Mouse (Mus musculus) stomach, embryonic 14.5 days (tissue): ENCODE results near the gene Pign. TPM values are rescaled to one million over a fixed set of nuclear protein-coding genes. Genes with fewer than 3 reads are reported as not detected.

Experiments
- ATAC-seq: fragments of 200-750 bp; cut with Nextera tagmentation; 2 replicates; pipeline ENCODE4 v1.8.0; 2017; ENCODE audit warnings: low read depth, moderate TSS enrichment; ENCODE audit not compliant: insufficient number of reproducible peaks, insufficient read depth, low FRiP score
- H3K27ac ChIP-seq: fragments of 300-500 bp; sonication (generic); 2 replicates; pipeline ENCODE4 v1.5.1; 2014; ENCODE audit warnings: mild to moderate bottlenecking, low read length, moderate library complexity, mixed read lengths
- H3K27me3 ChIP-seq: fragments of 300-500 bp; sonication (generic); 2 replicates; pipeline ENCODE4 v1.6.1; 2014; ENCODE audit warnings: low read length, control low read depth, mixed read lengths; ENCODE audit not compliant: control insufficient read depth, insufficient read depth
- H3K36me3 ChIP-seq: fragments of 300-500 bp; sonication (generic); 2 replicates; pipeline ENCODE4 v1.6.1; 2014; ENCODE audit warnings: mild to moderate bottlenecking, control low read depth, low read length, moderate library complexity, mixed read lengths; ENCODE audit not compliant: control insufficient read depth, insufficient read depth
- H3K4me1 ChIP-seq: fragments of 300-500 bp; sonication (generic); 2 replicates; pipeline ENCODE4 v1.6.1; 2014; ENCODE audit warnings: low read length, control low read depth, mixed read lengths; ENCODE audit not compliant: control insufficient read depth, insufficient read depth
- H3K4me2 ChIP-seq: fragments of 300-500 bp; sonication (generic); replicated peaks from 2 replicates; pipeline ENCODE4 v1.6.1; 2014; ENCODE audit warnings: low read depth, low read length, control low read depth
- H3K4me3 ChIP-seq: fragments of 300-500 bp; sonication (generic); 2 replicates; pipeline ENCODE4 v1.5.1; 2014; ENCODE audit warnings: low read depth, low read length, control low read depth
- H3K9ac ChIP-seq: fragments of 300-500 bp; sonication (generic); replicated peaks from 2 replicates; pipeline ENCODE4 v1.6.1; 2014; ENCODE audit warnings: low read depth, mild to moderate bottlenecking, control low read depth, low read length, moderate library complexity, mixed read lengths
- H3K9me3 ChIP-seq: fragments of 300-500 bp; sonication (generic); 2 replicates; pipeline ENCODE4 v1.6.1; 2016; ENCODE audit warnings: low read depth, low read length, control low read depth; ENCODE audit not compliant: control insufficient read depth
- WGBS: fragments of 180-500 bp; shearing (Covaris S2); extraction: QIAGEN DNeasy Blood & Tissue Kit; methylation state at CpG from one replicate; pipeline ENCODE4 v1.1.7; 2014; 5-methylcytosine and 5-hydroxymethylcytosine counted together
- polyA plus RNA-seq: library from polyadenylated mRNA; unstranded; fragments of >200 nt; fragmentation: Nextera tagmentation; extraction: Ambion mirVana; gene quantifications from 2 replicates; pipeline ENCODE4 v1.2.1, GENCODE M21; 2014

The Pign gene
- polyA plus RNA-seq, result 24.0 and 29.0 TPM in 2 replicates

GRCm38 (mm10) chr1:105663171-105663961 lies at the start of gene Pign, which contains the start of gene Relch:
Pign (minus strand) TSS chr1:105663677.
Relch (plus strand) TSS chr1:105663861.
- Histone ChIP-seq H3K36me3 (peaks cover 4% of the 10 kb centered on the region; the same call in 1 of the 2 replicates), H3K27me3 (no peaks in the 10 kb centered on the region), H3K4me3 (peak within 1 kb of the TSS; percentile 96), H3K9ac (peak within 1 kb of the TSS; percentile 78), H3K9me3 (no peaks in the 10 kb centered on the region), H3K4me1 (no peaks in the 10 kb centered on the region), H3K27ac (peak within 1 kb of the TSS; percentile 82; the same call in 1 of the 2 replicates), H3K4me2 (peak within 1 kb of the TSS; percentile 95)
- ATAC-seq, result peak; percentile 99
- 1% methylated on average over 41 of the region's 41 CpGs for WGBS

DNA sequence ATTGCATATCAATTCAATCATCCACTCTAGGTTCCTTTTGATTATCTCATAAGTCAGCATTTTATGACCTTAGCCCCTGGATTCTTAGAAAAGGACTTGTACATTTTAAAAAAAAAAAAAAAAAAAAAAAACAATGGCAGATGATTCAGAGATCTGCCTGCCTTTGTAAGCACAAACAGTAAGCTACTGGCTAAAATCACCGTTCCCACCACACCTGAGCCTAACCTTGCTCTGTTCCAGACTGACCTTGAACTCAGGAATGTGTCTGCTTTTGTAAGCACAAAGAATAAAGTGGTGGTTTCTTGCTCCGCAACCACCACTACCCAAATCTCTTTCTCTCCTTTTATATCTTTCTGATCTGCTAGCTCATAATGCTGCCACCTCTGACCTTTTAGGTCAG lies 49.3 kb upstream of the Pign start:
- Histone ChIP-seq H3K9me3 (no peaks in the 10 kb centered on the region), H3K4me3 (no peak overlapping the region), H3K4me2 (no peak overlapping the region), H3K27ac (no peak overlapping the region), H3K4me1 (no peaks in the 10 kb centered on the region), H3K9ac (no peak overlapping the region), H3K27me3 (no peaks in the 10 kb centered on the region), H3K36me3 (peaks cover 8% of the 10 kb centered on the region)
- WGBS, result 92% methylated on average over 2 of the region's 2 CpGs
- no peak for ATAC-seq

- no peaks in the 10 kb centered on the region for H3K27me3 ChIP-seq
- 27% methylated on average over 1 of the region's 1 CpGs for WGBS
- no peak overlapping the region for H3K27ac ChIP-seq
- H3K9me3 ChIP-seq, result no peaks in the 10 kb centered on the region
- H3K4me3 ChIP-seq, result no peak overlapping the region
- peaks cover 6% of the 10 kb centered on the region; the same call in 1 of the 2 replicates for H3K36me3 ChIP-seq
- no peak overlapping the region for H3K4me2 ChIP-seq
- H3K9ac ChIP-seq, result no peak overlapping the region
- no peaks in the 10 kb centered on the region for H3K4me1 ChIP-seq
- no peak for ATAC-seq
These were observed 47.8 kb upstream of the Pign start for GRCm38 (mm10) chr1:105711227-105711626.

GRCm38 (mm10) chr1:105709415-105709814 lies 45.9 kb upstream of the Pign start:
- Histone ChIP-seq H3K36me3 (peaks cover 3% of the 10 kb centered on the region; the same call in 1 of the 2 replicates), H3K4me3 (no peak overlapping the region), H3K27me3 (no peaks in the 10 kb centered on the region), H3K9me3 (no peaks in the 10 kb centered on the region), H3K4me1 (no peaks in the 10 kb centered on the region), H3K4me2 (no peak overlapping the region), H3K9ac (no peak overlapping the region), H3K27ac (no peak overlapping the region)
- WGBS, result 77% methylated on average over 2 of the region's 2 CpGs
- ATAC-seq, result no peak

DNA sequence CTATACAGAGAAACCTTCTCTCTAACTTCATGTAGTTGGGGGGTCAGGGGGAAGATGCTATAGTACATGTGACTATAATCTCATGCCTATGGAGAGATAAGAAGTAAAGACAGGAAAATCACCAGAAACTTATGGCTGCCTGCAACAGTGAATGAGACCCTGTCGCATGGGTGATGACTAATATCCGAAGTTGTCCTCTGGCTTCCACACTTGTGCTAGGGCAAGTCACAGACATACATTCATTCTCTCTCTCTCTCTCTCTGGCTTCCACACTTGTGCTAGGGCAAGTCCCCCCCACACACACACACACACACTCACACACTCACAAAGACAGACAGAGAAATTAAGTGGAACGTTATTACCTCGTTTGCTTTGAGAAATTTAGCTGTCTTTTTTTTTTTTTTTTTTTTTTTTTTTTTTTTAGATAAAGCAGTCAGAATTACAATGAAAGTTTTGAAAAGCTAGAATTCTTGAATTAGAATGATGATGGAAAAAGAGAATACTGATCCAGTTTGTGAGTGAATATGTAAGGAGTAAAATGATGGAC lies 37.6 kb upstream of the Pign start:
- WGBS, result 88% methylated on average over 4 of the region's 4 CpGs
- no peaks in the 10 kb centered on the region for H3K4me1 ChIP-seq
- H3K4me2 ChIP-seq, result no peak overlapping the region
- no peak for ATAC-seq
- H3K9me3 ChIP-seq, result no peaks in the 10 kb centered on the region
- H3K27ac ChIP-seq, result no peak overlapping the region
- no peaks in the 10 kb centered on the region for H3K27me3 ChIP-seq
- H3K4me3 ChIP-seq, result no peak overlapping the region
- H3K36me3 ChIP-seq, result peaks cover 6% of the 10 kb centered on the region; the same call in 1 of the 2 replicates
- no peak overlapping the region for H3K9ac ChIP-seq

GRCm38 (mm10) chr1:105695581-105695980 lies 32.1 kb upstream of the Pign start:
- H3K9ac ChIP-seq, result no peak overlapping the region
- H3K9me3 ChIP-seq, result no peaks in the 10 kb centered on the region
- no peak overlapping the region for H3K4me2 ChIP-seq
- H3K27ac ChIP-seq, result no peak overlapping the region
- WGBS, result 87% methylated on average over 2 of the region's 2 CpGs
- no peaks in the 10 kb centered on the region for H3K4me1 ChIP-seq
- no peak for ATAC-seq
- H3K4me3 ChIP-seq, result no peak overlapping the region
- 0 out of 2 replicates have a peak, but pooled peaks cover 3% of the 10 kb centered on the region for H3K36me3 ChIP-seq
- H3K27me3 ChIP-seq, result no peaks in the 10 kb centered on the region

DNA sequence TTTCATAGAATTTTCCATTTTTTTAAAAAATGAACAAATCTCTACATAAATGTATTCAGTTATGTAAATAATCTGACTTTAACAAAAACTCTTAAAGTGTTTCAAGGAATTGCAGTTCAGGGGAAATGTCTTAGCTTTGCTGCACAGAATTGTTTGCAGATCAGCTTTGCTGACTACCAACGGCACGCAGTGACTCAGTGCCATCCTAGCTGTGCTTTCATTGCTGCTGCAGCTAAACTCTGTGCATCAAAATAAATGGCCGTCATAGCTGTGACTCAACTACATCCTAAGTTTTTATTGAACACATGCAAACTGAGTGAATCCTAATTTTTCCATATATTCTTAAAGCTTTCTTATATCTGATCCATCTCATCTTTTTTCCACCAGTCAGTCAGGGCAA lies 22.0 kb upstream of the Pign start:
- Histone ChIP-seq H3K4me3 (no peak overlapping the region), H3K4me2 (no peak overlapping the region), H3K36me3 (no peaks in the 10 kb centered on the region; the same call in 1 of the 2 replicates), H3K27ac (no peak overlapping the region), H3K9me3 (no peaks in the 10 kb centered on the region), H3K4me1 (no peaks in the 10 kb centered on the region), H3K27me3 (no peaks in the 10 kb centered on the region), H3K9ac (no peak overlapping the region)
- no peak for ATAC-seq
- 86% methylated on average over 3 of the region's 3 CpGs for WGBS

DNA sequence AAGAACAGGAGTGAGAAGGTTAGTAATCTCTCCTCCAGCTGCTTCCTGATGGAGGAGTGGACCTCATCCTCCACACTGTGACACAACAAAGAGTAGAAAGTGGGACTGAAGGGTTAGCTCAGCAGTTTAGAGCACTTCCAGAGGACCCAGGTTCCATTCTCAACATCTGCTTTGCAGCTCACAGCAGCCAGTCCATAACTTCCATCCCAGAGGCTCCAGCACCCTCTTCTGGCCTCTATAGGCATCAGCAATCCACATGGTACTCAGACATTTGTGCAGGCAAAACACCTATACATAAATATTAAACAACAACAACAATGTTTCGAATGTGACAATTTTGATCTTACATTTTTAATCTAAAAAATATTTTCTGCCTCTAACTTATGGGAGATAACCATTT lies 17.1 kb upstream of the Pign start:
- Histone ChIP-seq H3K4me2 (no peak overlapping the region), H3K36me3 (no peaks in the 10 kb centered on the region), H3K27ac (no peak overlapping the region), H3K9ac (no peak overlapping the region), H3K27me3 (no peaks in the 10 kb centered on the region), H3K4me1 (no peaks in the 10 kb centered on the region), H3K9me3 (no peaks in the 10 kb centered on the region), H3K4me3 (no peak overlapping the region)
- no peak for ATAC-seq
- WGBS, result 85% methylated on average over 1 of the region's 1 CpGs
